Mouse (Mus musculus): Measurements from ENCODE around the gene Fermt3.
"Not testable (repeated sequence)": the region's sequence is repeated elsewhere in the genome, so short reads cannot be mapped to it uniquely, and the experiment has no call there.

Fermt3 gene

GRCm38 (mm10) chr19:7019191-7019590 is at the start of gene Fermt3:
Gene Fermt3, minus strand, starts transcription at chr19:7019469.
- DNase-seq (ENCODE audit: low spot score in 2 of 2) = no peak

- peak; percentile 73 to 77 for DNase-seq (ENCODE audit: low spot score in 2 of 2)
Observed at GRCm38 (mm10) chr19:7068136-7068535, 48.9 kb upstream of the Fermt3 start.

GRCm38 (mm10) chr19:7067344-7068050 is 48.2 kb upstream of the Fermt3 start:
- no peak for DNase-seq (ENCODE audit: low spot score in 2 of 2)

GRCm38 (mm10) chr19:7066828-7067342 is 47.6 kb upstream of the Fermt3 start:
- no peak for DNase-seq (ENCODE audit: low spot score in 2 of 2)

- DNase-seq (ENCODE audit: low spot score in 2 of 2) = no peak
Observed at GRCm38 (mm10) chr19:7066034-7066827, 47.0 kb upstream of the Fermt3 start.

- peak; percentile 82 to 84 for DNase-seq (ENCODE audit: low spot score in 2 of 2)
Observed at GRCm38 (mm10) chr19:7064571-7064970, 45.3 kb upstream of the Fermt3 start.

- DNase-seq (ENCODE audit: low spot score in 2 of 2) = no peak
Observed at GRCm38 (mm10) chr19:7062916-7063315, 43.6 kb upstream of the Fermt3 start.

- no peak for DNase-seq (ENCODE audit: low spot score in 2 of 2)
Observed at GRCm38 (mm10) chr19:7062110-7062509, 42.8 kb upstream of the Fermt3 start.

- DNase-seq (ENCODE audit: low spot score in 2 of 2) = no peak
Observed at GRCm38 (mm10) chr19:7058541-7058940, 39.3 kb upstream of the Fermt3 start.

GRCm38 (mm10) chr19:7057722-7058207 is 38.5 kb upstream of the Fermt3 start:
- DNase-seq (ENCODE audit: low spot score in 2 of 2) = peak; percentile 64 to 76

GRCm38 (mm10) chr19:7057126-7057721 is 38.0 kb upstream of the Fermt3 start:
- DNase-seq (ENCODE audit: low spot score in 2 of 2) = peak in 1 of 2 experiments; percentile 19

GRCm38 (mm10) chr19:7056248-7057087 is 37.2 kb upstream of the Fermt3 start, which contains the start of gene Macrod1:
Gene Macrod1, plus strand, starts transcription at chr19:7056810.
- DNase-seq (ENCODE audit: low spot score in 2 of 2) = peak; percentile 81 to 91

GRCm38 (mm10) chr19:7055173-7055572 is 35.9 kb upstream of the Fermt3 start:
- no peak for DNase-seq (ENCODE audit: low spot score in 2 of 2)

GRCm38 (mm10) chr19:7054772-7055171 is 35.5 kb upstream of the Fermt3 start:
- no peak for DNase-seq (ENCODE audit: low spot score in 2 of 2)

GRCm38 (mm10) chr19:7053382-7053781 is 34.1 kb upstream of the Fermt3 start:
- not testable (repeated sequence) for DNase-seq (ENCODE audit: low spot score in 2 of 2)

GRCm38 (mm10) chr19:7044706-7045105 is 25.4 kb upstream of the Fermt3 start:
- DNase-seq (ENCODE audit: low spot score in 2 of 2) = no peak

GRCm38 (mm10) chr19:7044279-7044678 is 25.0 kb upstream of the Fermt3 start:
- DNase-seq (ENCODE audit: low spot score in 2 of 2) = no peak

- no peak for DNase-seq (ENCODE audit: low spot score in 2 of 2)
Observed at GRCm38 (mm10) chr19:7041171-7041570, 21.9 kb upstream of the Fermt3 start.

- DNase-seq (ENCODE audit: low spot score in 2 of 2) = no peak
Observed at GRCm38 (mm10) chr19:7040637-7041130, 21.4 kb upstream of the Fermt3 start.

GRCm38 (mm10) chr19:7039841-7040636 is 20.8 kb upstream of the Fermt3 start, which contains the start of gene Stip1:
Gene Stip1, minus strand, starts transcription at chr19:7039967.
- DNase-seq (ENCODE audit: low spot score in 2 of 2) = peak; percentile 99

Data from frontal cortex, postnatal 36 days (tissue).